Mouse (Mus musculus) gonadal fat pad, adult 2 months (tissue): ENCODE data around the gene Fbxw11. TPM values are rescaled to one million over a fixed set of nuclear protein-coding genes. Genes with fewer than 3 reads are reported as not detected.
"Not testable (repeated sequence)": the region's sequence is repeated elsewhere in the genome, so short reads cannot be mapped to it uniquely, and the experiment has no call there.

Source experiments
- DNase-seq: peaks from one replicate; pipeline ENCODE4 v3.0.0-alpha.2; 2012; ENCODE audit warnings: low read depth
- polyA plus RNA-seq: library from polyadenylated mRNA; depleted of rRNA; stranded (reverse); fragments of >200 nt; gene quantifications from 2 replicates; pipeline ENCODE4 v1.2.3, GENCODE M21; 2012

Fbxw11 gene
- polyA plus RNA-seq, 1 experiment, result 57.2 TPM

- no peak for DNase-seq
These were observed 34.3 kb downstream of the Fbxw11 start for GRCm38 (mm10) chr11:32676777-32677176.

- no peak for DNase-seq
These were observed 35.3 kb downstream of the Fbxw11 start for GRCm38 (mm10) chr11:32677811-32678210.

DNA sequence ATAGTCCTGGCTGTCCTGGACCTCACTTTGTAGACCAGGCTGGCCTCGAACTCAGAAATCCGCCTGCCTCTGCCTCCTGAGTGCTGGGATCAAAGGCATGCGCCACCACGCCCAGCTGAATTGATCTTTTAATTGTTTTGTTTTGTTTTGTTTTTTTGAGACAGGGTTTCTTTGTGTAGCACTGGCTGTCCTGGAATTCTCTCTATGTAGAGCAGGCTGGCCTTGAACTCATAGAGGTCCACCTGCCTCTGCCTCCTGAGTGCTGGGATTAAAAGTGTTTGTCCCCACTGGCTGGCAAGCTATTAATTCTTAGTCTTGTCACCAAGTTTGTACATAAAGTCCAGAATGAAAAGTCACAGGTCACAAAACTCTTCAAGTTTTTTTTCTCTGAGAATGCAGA is 36.6 kb downstream of the Fbxw11 start:
- DNase-seq, result not testable (repeated sequence)

GRCm38 (mm10) chr11:32680014-32680413 is 37.5 kb downstream of the Fbxw11 start:
- DNase-seq, result no peak

GRCm38 (mm10) chr11:32681192-32681795 is 38.8 kb downstream of the Fbxw11 start:
- no peak for DNase-seq

DNA sequence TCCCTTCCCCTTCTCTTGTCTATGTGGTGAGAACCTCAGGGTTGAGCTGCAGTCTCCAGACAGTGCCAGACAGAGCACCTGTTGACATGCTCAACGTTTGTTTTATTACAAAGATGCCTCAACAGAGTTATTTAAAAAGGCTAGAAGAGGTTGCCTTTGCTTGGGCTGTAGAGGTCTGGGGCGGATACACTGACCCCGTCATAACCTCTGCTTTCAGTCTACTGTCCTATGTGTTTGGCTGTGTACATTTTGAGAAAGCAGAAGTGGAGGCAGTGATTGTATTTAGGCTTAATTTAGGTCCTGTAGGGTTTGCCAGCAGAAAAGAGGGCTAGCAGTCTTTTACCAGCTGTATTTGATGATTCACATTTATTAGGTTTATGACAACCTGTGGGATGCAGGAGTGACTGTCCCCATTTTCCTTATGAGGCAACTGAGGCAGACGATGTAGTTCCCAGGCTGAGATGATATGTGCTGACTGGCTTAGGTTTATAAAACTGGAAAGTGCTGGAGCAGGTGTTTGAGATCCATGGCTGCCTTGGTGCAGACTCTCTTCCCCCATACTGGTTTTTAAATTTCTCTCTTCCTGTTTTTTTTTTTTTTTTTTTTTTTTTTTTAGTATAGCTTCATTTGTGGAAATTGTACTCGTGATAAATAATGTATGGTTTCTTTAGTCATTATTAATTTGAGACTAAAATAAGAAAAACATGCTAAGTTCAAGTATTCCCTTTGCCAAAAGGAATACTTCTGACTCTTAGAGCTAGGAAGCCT is 40.0 kb downstream of the Fbxw11 start:
- DNase-seq, result no peak

DNA sequence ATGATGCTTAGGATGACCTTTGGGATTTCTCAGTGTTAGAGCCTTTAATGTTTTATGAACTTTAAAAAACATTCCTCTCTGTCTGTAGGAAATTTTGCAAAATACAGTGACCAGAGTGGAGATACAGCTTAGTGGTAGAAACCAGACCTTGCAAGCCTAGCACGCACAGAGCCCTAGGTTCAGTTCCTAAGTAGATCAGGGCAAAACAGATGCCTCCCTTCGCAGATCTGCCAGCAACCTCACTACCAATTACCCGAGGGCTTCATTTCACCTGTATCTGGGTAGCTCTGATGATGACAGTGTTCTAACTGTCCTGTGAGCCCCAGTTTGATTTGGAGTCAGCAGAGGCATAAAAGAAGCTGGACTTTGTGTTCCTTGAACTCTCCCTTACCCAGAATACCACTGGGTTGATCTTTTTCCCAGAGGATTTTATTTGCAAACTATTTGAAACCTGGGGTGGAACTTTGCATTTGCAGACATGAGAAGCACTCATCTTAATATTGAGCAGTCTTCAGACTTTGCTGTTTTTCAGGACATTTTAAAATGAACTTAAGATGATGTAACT is 42.2 kb downstream of the Fbxw11 start:
- DNase-seq, result no peak

GRCm38 (mm10) chr11:32688245-32688855 is 45.8 kb downstream of the Fbxw11 start:
- no peak for DNase-seq

DNA sequence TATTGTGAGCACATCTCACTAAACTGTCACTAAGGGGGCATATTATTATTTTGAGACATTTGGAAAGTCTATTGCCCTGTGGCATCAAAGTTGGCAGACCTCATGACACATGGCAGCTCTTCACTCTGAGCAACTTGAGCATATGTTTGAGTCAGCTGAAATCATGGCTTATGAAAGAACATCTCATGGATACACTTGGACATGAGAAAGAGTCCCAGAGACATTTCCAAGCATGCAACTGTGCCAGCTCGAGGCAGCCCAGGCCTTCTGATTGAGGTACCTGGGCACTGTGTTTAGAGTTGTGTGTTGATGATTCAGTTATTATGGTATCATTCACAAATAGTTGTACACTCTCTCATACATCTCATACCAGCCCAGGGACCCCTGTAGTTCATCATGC is 47.0 kb downstream of the Fbxw11 start:
- DNase-seq, result no peak

GRCm38 (mm10) chr11:32692834-32693233 is 50.3 kb downstream of the Fbxw11 start:
- no peak for DNase-seq

DNA sequence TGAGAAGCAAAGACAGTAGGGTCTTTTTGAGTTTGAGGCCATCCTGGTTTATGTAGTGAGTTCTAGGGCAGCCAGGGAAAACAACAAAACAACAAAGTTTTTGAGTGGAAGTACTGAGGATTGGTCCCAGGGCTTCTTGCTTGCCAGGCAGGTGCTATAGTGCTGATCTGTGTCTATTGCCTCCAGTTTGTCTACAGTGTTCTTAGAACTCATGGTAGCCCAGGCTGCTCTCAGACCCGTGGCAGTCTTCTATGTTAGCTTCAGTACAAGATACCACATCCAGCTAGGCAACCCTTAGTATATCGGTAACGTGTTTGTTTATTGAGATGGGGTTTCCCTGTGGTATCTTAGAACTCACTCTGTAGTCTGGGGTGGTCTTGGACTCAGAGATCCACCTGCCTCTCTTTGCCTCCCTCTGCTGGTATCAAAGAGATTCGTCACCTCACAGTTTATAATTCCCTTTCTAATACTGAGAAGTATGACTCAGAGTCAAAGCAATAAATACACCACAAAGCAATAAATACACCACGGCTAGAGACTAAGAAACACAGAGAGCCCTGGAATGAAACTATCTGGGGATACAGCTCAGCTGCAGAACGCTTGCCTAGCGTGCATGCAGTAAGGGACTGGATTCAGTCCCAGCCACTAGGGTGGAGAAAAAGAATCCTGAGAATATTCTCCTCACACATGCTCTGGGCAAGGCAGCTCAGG is 51.1 kb downstream of the Fbxw11 start:
- no peak for DNase-seq

DNA sequence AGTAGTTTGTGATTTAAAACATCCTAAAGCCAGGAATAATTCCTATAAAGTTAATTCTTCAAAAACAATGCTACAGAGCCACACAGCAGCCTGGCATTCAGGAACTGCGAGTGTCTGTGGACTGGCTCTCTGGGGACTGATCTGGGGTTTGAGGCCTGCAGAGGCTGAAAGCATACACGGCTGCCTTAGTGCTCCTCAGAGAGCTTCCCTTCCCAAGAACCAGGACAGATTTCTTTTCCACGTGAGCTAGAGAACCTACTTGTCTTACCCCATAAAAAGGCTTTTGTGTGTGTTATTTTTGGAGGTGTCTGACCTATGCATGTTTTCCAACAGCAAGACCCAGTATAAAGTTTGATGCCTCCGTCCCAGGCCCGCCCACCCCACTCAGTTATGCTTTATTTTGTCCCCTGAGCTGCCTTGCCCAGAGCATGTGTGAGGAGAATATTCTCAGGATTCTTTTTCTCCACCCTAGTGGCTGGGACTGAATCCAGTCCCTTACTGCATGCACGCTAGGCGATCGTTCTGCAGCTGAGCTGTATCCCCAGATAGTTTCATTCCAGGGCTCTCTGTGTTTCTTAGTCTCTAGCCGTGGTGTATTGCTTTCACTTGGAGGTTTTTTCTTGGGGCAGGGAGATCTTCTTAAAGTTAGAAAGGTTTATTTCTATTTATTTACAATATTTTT is 51.9 kb downstream of the Fbxw11 start:
- not testable (repeated sequence) for DNase-seq

DNA sequence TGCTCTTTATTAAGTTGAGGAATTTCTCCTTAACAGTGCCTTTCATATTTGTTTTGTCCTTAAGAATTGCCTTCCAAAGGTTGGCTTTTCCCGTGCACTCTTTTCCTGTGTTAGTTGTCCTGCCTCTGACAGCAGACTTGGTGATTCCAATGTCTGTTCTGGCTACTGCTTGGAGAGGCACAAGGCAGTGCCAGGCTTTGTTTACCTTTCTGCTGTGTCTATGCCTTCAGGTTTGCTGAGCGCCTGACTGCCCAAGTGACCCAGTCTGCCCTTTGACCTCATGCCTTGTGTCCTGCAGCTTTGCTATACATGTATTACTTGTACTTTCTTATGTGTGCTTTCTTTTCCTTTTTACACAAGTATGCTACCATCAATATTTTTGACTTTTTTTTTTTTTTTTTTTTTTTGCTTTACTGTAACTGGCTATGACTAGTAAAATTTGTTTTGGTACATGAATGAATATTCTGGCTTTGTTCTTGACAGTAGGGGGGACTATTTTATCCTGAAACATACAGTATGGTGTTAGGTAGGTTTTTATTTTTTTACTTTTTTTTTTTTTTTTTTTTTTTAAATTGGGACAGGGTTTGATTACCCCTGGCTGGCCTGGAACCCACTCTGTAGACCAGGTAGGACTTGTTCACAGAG is 54.0 kb downstream of the Fbxw11 start:
- no peak for DNase-seq

- DNase-seq, result no peak
These were observed 55.2 kb downstream of the Fbxw11 start for GRCm38 (mm10) chr11:32697695-32698094.

GRCm38 (mm10) chr11:32699913-32700493 is 57.5 kb downstream of the Fbxw11 start:
- no peak for DNase-seq

DNA sequence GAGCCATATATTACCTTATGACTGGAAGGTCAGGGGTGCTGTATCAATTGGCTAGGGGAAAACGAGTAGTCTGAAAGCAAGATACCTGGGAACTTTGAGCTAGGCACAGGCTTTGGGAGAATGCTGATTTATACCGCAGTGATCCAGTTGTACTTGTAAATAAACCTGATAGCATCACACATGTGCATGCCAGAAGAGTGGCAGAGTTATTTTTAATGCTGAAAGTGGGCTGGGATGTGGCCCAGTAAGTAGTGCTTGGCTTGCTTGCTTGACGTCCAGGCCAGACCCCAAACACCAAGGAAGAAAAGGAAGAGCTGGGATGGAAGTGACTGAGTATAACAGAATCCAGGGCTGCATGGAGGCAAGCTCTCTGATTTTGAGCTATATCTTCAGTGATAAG is 59.0 kb downstream of the Fbxw11 start:
- DNase-seq, result no peak

- DNase-seq, result no peak
These were observed 61.8 kb downstream of the Fbxw11 start for GRCm38 (mm10) chr11:32704241-32704890.

DNA sequence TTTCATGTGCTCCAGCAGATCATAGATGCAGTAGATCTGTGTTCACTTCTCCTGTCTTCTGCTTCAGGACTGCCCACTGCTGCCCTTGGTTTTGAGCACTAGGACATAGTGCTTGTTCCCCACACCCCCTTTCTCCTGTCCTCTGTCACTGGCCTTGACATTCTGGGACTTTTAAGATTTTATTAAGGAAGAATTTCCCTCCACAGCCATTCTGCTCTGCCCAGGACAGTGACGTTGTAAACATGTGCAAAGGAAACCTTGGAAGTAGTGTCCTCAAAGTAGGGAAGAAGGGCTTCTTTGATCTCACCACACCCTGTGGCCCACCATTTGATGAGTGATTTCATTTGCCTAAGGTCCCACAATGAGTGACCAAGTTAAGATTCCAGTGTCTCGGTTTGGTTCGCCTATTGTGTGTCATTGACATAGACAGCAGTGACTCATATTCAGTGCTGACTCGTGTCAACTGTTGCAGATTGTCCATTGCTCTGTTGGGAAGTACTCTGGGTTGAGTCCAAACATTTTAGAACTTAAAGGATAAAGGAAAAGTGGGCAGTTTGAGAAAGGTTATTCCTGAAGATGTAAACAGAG is 64.0 kb downstream of the Fbxw11 start:
- DNase-seq, result no peak

DNA sequence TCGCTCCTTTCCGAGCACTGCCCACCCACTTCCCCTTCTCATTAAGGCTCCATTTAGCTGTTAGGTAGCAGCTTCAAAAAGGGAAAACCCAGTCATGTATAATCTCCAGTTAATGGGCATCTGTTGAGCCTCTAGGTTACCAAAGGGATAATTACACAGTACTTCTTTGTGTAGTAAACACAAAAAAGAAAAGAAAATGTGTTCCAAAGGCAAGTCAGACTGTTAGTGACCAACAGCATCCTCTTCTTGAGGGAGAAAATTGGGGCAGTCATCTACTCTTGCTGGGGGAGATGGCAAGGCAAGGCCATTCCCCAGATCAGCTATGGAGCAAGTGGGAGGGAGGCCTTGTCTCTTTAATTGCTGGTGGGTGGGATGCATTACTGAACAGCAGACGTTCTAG is 65.0 kb downstream of the Fbxw11 start:
- no peak for DNase-seq
